Mouse (Mus musculus): ENCODE results near the gene Fopnl.

Fopnl gene

GRCm38 (mm10) chr16:14308245-14309073, 8.7 kb downstream of the Fopnl start:
- in situ Hi-C loops (cut with MboI, MseI), result no loop called here

GRCm38 (mm10) chr16:14307373-14307772, 9.8 kb downstream of the Fopnl start:
- in situ Hi-C loops (cut with MboI, MseI), result no loop called here

GRCm38 (mm10) chr16:14306451-14306850, 10.8 kb downstream of the Fopnl start:
- in situ Hi-C loops (cut with MboI, MseI), result no loop called here

GRCm38 (mm10) chr16:14304791-14305190, 12.4 kb downstream of the Fopnl start:
- in situ Hi-C loops (cut with MboI, MseI), result no loop called here

- in situ Hi-C loops (cut with MboI, MseI), result no loop called here
Observed at GRCm38 (mm10) chr16:14303676-14304075, 13.5 kb downstream of the Fopnl start.

GRCm38 (mm10) chr16:14303148-14303547, 14.1 kb downstream of the Fopnl start:
- in situ Hi-C loops (cut with MboI, MseI), result no loop called here

- in situ Hi-C loops (cut with MboI, MseI), result no loop called here
Observed at GRCm38 (mm10) chr16:14298461-14298860, 18.7 kb downstream of the Fopnl start.

GRCm38 (mm10) chr16:14297746-14298145, 19.5 kb downstream of the Fopnl start:
- in situ Hi-C loops (cut with MboI, MseI), result no loop called here

- in situ Hi-C loops (cut with MboI, MseI), result no loop called here
Observed at GRCm38 (mm10) chr16:14297137-14297536, 20.1 kb downstream of the Fopnl start.

GRCm38 (mm10) chr16:14296544-14297124, 20.6 kb downstream of the Fopnl start:
- in situ Hi-C loops (cut with MboI, MseI), result no loop called here

GRCm38 (mm10) chr16:14295291-14295690, 21.9 kb downstream of the Fopnl start:
- in situ Hi-C loops (cut with MboI, MseI), result no loop called here

- in situ Hi-C loops (cut with MboI, MseI), result no loop called here
Observed at GRCm38 (mm10) chr16:14292205-14293199, 24.7 kb downstream of the Fopnl start.

GRCm38 (mm10) chr16:14291223-14291622, 26.0 kb downstream of the Fopnl start, which contains the start of gene Myh11:
TSS of gene Myh11 (minus strand) at chr16:14291372.
- in situ Hi-C loops (cut with MboI, MseI), result no loop called here

GRCm38 (mm10) chr16:14272374-14272965, 44.7 kb downstream of the Fopnl start:
- in situ Hi-C loops (cut with MboI, MseI), result no loop called here

- in situ Hi-C loops (cut with MboI, MseI), result no loop called here
Observed at GRCm38 (mm10) chr16:14265203-14265920, 51.8 kb downstream of the Fopnl start.

GRCm38 (mm10) chr16:14264504-14264903, 52.7 kb downstream of the Fopnl start:
- in situ Hi-C loops (cut with MboI, MseI), result no loop called here

- in situ Hi-C loops (cut with MboI, MseI), result no loop called here
Observed at GRCm38 (mm10) chr16:14263241-14263640, 54.0 kb downstream of the Fopnl start.

GRCm38 (mm10) chr16:14262410-14262809, 54.8 kb downstream of the Fopnl start:
- in situ Hi-C loops (cut with MboI, MseI), result no loop called here

GRCm38 (mm10) chr16:14258856-14259255, 58.3 kb downstream of the Fopnl start:
- in situ Hi-C loops (cut with MboI, MseI), result no loop called here

- in situ Hi-C loops (cut with MboI, MseI), result no loop called here
Observed at GRCm38 (mm10) chr16:14253586-14253985, 63.6 kb downstream of the Fopnl start.

GRCm38 (mm10) chr16:14252877-14253276, 64.3 kb downstream of the Fopnl start:
- in situ Hi-C loops (cut with MboI, MseI), result no loop called here

Data from regulatory T cell (primary cell).